Mouse (Mus musculus) heart, postnatal 36 days (tissue): ENCODE measurements around the gene Zdhhc22. TPM values are rescaled to one million over a fixed set of nuclear protein-coding genes. Genes with fewer than 3 reads are reported as not detected.

ENCODE experiments used
- DNase-seq, 2 experiments: peaks; one replicate each; pipeline ENCODE4 v3.0.0; 2021 to 2022
- intact Hi-C: fragments of 180-260 bp; cut with DNase I; formaldehyde crosslinking; loops from one replicate; pipeline ENCODE4 v1.15.1; 2025
- microRNA-seq, 2 experiments: library from miRNA; unstranded; fragments of <30 nt; microRNA quantifications; one replicate each; pipeline ENCODE4 v1.2.0; 2021; ENCODE audit warnings: borderline number of aligned reads in 2 of 2
- total RNA-seq, 2 experiments: library from RNA; stranded (reverse); gene quantifications; 2 replicates each; pipeline ENCODE4 v1.2.3; 2021

Zdhhc22 gene
- total RNA-seq, 2 experiments from 2014 or later: not detected

GRCm38 (mm10) chr12:86941734-86942486, 48.3 kb downstream of the Zdhhc22 start:
- DNase-seq: peak in 1 of 2 experiments; percentile 30

GRCm38 (mm10) chr12:86941173-86941572, 49.1 kb downstream of the Zdhhc22 start:
- DNase-seq: peak in 1 of 2 experiments; percentile 32
- intact Hi-C loops: no loop called here

More at GRCm38 (mm10) chr12:86941734-86942486, 48.3 kb downstream of the Zdhhc22 start:
- intact Hi-C loops: no loop called here

- DNase-seq: peak in 1 of 2 experiments; percentile 49
- intact Hi-C loops: no loop called here
Observed at GRCm38 (mm10) chr12:86938571-86938970, 51.7 kb downstream of the Zdhhc22 start.

- peak in 1 of 2 experiments; percentile 63 for DNase-seq
- intact Hi-C loops: no loop called here
Observed at GRCm38 (mm10) chr12:86936587-86937343, 53.5 kb downstream of the Zdhhc22 start.

- no peak for DNase-seq
Observed at GRCm38 (mm10) chr12:86935692-86936282, 54.4 kb downstream of the Zdhhc22 start.

GRCm38 (mm10) chr12:86934748-86935147, 55.5 kb downstream of the Zdhhc22 start:
- intact Hi-C loops: no loop called here
- DNase-seq: no peak

More at GRCm38 (mm10) chr12:86935692-86936282, 54.4 kb downstream of the Zdhhc22 start:
- intact Hi-C loops: no loop called here

- DNase-seq: peak in 1 of 2 experiments; percentile 65
- intact Hi-C loops: no loop called here
Observed at GRCm38 (mm10) chr12:86932575-86932952, 57.7 kb downstream of the Zdhhc22 start.

- peak; percentile 81 to 88 for DNase-seq
- intact Hi-C loops: no loop called here
Observed at GRCm38 (mm10) chr12:86931919-86932574, 58.2 kb downstream of the Zdhhc22 start.

- intact Hi-C loops: no loop called here
Observed at GRCm38 (mm10) chr12:86930934-86931729, 59.1 kb downstream of the Zdhhc22 start.

More at GRCm38 (mm10) chr12:86930934-86931729, 59.1 kb downstream of the Zdhhc22 start:
- DNase-seq: peak in 1 of 2 experiments; percentile 46

Small RNA genes lying within 50 kb of the gene (microRNA-seq; reads per million reads assigned to microRNA genes)
- gene Gm25847: 0 reads per million in 2 experiments

Other genes starting within 250 kb of the Zdhhc22 start
- gene Irf2bpl, start 105.6 kb downstream of the Zdhhc22 start, total RNA-seq: 10 to 100 TPM; 36.1 to 37.0 TPM
- 10 to 100 TPM; 46.4 to 48.4 TPM for gene Cipc, start 43.4 kb downstream of the Zdhhc22 start, total RNA-seq
- gene Tmem63c, start 30.9 kb upstream of the Zdhhc22 start, total RNA-seq: under 1 TPM in 1 of 2 experiments, not detected in 1; 0.25 TPM
- gene Ngb, start 112.1 kb upstream of the Zdhhc22 start, total RNA-seq: not detected
- gene Gstz1, start 156.7 kb upstream of the Zdhhc22 start, total RNA-seq: 10 to 100 TPM; 47.6 TPM
- gene Pomt2, start 157.5 kb upstream of the Zdhhc22 start, total RNA-seq: 10 to 100 TPM; 10.3 to 10.9 TPM
- not detected for gene Samd15, start 209.3 kb upstream of the Zdhhc22 start, total RNA-seq
- 1 to 10 TPM; 5.1 to 5.9 TPM for gene Tmed8, start 210.0 kb upstream of the Zdhhc22 start, total RNA-seq
- gene Noxred1, start 248.3 kb upstream of the Zdhhc22 start, total RNA-seq: under 1 TPM; 0.49 to 1.00 TPM